Mouse (Mus musculus): Measurements from ENCODE around the gene P4ha2.

DNA sequence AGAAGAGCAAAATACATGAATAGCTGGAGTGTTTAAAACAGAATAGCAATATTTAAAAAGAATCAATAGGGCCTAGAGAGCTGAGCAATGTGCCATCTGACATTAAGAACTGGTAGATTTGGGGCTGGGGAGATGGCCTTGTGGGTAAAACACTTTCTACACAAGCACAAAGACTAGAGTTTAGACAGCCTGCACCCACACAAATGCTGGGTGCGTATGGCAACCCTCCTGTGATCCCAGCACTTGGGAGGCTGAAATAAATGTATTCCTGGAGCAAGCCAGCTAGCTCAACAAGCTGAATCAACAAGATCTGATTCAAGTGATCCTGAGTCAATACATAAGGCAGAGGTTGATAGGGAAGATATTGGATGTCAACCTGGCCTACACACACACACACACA lies 14.9 kb upstream of the P4ha2 start:
- TF ChIP-seq CTCF (conservative IDR thresholded peaks at IDR 0.05; ENCODE audit: insufficient read depth, insufficient read length, low read depth, low read length) (no peak), POLR2A (IDR thresholded peaks at IDR 0.05; ENCODE audit: low read depth, low read length) (no peak)
